Mouse (Mus musculus) C2C12 (cell line): Measurements from ENCODE around the gene Acacb.

Experiments
- CTCF ChIP-seq: IDR thresholded peaks from one replicate; pipeline ENCODE4 v1.5.1; 2011; ENCODE audit not compliant: control insufficient read depth, insufficient read depth, insufficient read length
- MYOD1 ChIP-seq: IDR thresholded peaks from one replicate; pipeline ENCODE4 v1.6.1; 2011; ENCODE audit warnings: low read depth; ENCODE audit not compliant: control insufficient read depth, insufficient read length
- MYOG ChIP-seq: IDR thresholded peaks from one replicate; pipeline ENCODE4 v1.6.1; 2011; ENCODE audit not compliant: control insufficient read depth, insufficient read length; ENCODE audit errors: extremely low read depth
- USF1 ChIP-seq: IDR thresholded peaks from one replicate; pipeline ENCODE4 v1.6.1; 2011; ENCODE audit warnings: low read depth, mild to moderate bottlenecking, control low read depth, moderate library complexity

- TF ChIP-seq CTCF (no peak), USF1 (no peak), MYOG (no peak), MYOD1 (no peak)
These were observed 29.7 kb upstream of the Acacb start for GRCm38 (mm10) chr5:114116586-114116985.
